Mouse (Mus musculus) neural tube, embryonic 15.5 days (tissue): ENCODE measurements around the gene Gm28042. TPM values are rescaled to one million over a fixed set of nuclear protein-coding genes. Genes with fewer than 3 reads are reported as not detected.

Experiments
- ATAC-seq: fragments of 200-750 bp; cut with Nextera tagmentation; 2 replicates; pipeline ENCODE4 v1.8.0; 2017; ENCODE audit warnings: mild to moderate bottlenecking, moderate TSS enrichment, moderate library complexity; ENCODE audit not compliant: low FRiP score
- H3K27ac ChIP-seq: fragments of 300-500 bp; sonication (generic); replicated peaks from 2 replicates; pipeline ENCODE4 v1.5.1; 2015; ENCODE audit warnings: mild to moderate bottlenecking, inconsistent platforms
- H3K27me3 ChIP-seq: fragments of 300-500 bp; sonication (generic); replicated peaks from 2 replicates; pipeline ENCODE4 v1.6.1; 2015; ENCODE audit warnings: inconsistent platforms
- H3K36me3 ChIP-seq: fragments of 300-500 bp; sonication (generic); 2 replicates; pipeline ENCODE4 v1.6.1; 2015; ENCODE audit warnings: inconsistent platforms
- H3K4me1 ChIP-seq: fragments of 300-500 bp; sonication (generic); 2 replicates; pipeline ENCODE4 v1.6.1; 2015; ENCODE audit warnings: inconsistent platforms
- H3K4me2 ChIP-seq: fragments of 300-500 bp; sonication (generic); 2 replicates; pipeline ENCODE4 v1.6.1; 2015; ENCODE audit warnings: inconsistent platforms, mild to moderate bottlenecking, moderate library complexity
- H3K4me3 ChIP-seq: fragments of 300-500 bp; sonication (generic); replicated peaks from 2 replicates; pipeline ENCODE4 v1.5.1; 2015; ENCODE audit warnings: mild to moderate bottlenecking, inconsistent platforms
- H3K9ac ChIP-seq: fragments of 300-500 bp; sonication (generic); replicated peaks from 2 replicates; pipeline ENCODE4 v1.6.1; 2015; ENCODE audit warnings: mild to moderate bottlenecking, inconsistent platforms
- H3K9me3 ChIP-seq: fragments of 300-500 bp; sonication (generic); replicated peaks from 2 replicates; pipeline ENCODE4 v1.6.1; 2016; ENCODE audit warnings: inconsistent platforms
- WGBS: fragments of 180-500 bp; shearing (Covaris S2); methylation state at CpG from one replicate; pipeline ENCODE4 v1.1.7; 2015; ENCODE audit warnings: mixed read lengths; 5-methylcytosine and 5-hydroxymethylcytosine counted together
- polyA plus RNA-seq: library from polyadenylated mRNA; unstranded; fragments of >200 nt; fragmentation: Nextera tagmentation; extraction: Ambion mirVana; gene quantifications from 2 replicates; pipeline ENCODE4 v1.2.1, GENCODE M21; 2015

Gm28042 gene
- polyA plus RNA-seq, 1 experiment from 2014 or later, result 4.4 TPM

DNA sequence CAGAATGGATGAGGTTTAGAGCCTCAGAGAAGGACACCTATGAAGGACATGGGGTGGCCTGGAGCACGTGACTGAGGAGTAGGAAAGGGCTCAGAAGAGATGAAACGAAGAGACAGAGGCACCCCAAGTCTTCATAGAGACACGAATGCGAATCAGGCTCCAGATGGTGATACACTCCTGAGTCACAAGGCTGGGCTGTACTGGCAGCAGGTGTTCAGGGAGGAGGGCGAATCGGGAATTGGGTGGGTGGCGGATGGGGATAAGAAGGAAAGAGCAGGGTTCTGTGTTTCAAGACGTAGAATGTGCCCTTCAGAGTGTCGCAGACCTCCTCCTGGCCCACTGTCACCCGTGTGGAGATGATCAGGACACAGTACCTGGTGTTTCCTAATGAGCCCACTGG, 38.0 kb downstream of the Gm28042 start:
- ATAC-seq, result no peak
- Histone ChIP-seq H3K4me1 (peaks cover 7% of the 10 kb centered on the region; the same call in 1 of the 2 replicates), H3K36me3 (no peaks in the 10 kb centered on the region), H3K9me3 (no peaks in the 10 kb centered on the region), H3K4me2 (no peak overlapping the region), H3K27ac (no peak overlapping the region), H3K27me3 (no peaks in the 10 kb centered on the region), H3K9ac (no peak overlapping the region), H3K4me3 (no peak overlapping the region)
- 89% methylated on average over 10 of the region's 10 CpGs for WGBS

DNA sequence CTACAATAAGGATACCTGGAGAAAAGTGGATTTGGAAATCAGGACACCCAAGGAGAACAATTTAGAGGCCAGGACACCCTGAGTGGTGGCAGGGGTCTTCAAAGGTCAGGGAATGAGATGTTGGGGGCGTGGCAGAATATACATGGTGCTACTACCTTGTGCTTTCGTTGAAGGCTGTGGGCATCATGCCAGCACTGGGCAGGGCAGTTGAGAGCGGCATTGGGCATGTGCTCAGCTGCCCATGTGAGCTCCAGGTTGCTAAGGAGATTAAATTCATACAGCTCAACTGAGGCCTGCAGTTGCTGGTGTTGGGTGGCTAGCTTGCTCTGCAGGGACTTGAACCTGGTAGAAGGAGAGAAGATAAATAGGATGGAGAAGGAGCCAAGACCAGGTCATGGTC, 38.9 kb downstream of the Gm28042 start:
- Histone ChIP-seq H3K4me3 (no peak overlapping the region), H3K9me3 (no peaks in the 10 kb centered on the region), H3K36me3 (no peaks in the 10 kb centered on the region), H3K27ac (no peak overlapping the region), H3K9ac (no peak overlapping the region), H3K4me2 (no peak overlapping the region), H3K27me3 (no peaks in the 10 kb centered on the region), H3K4me1 (peaks cover 7% of the 10 kb centered on the region; the same call in 1 of the 2 replicates)
- no peak for ATAC-seq
- WGBS, result 85% methylated on average over 3 of the region's 3 CpGs

- peak; percentile 46 for ATAC-seq
These were observed 41.5 kb downstream of the Gm28042 start for GRCm38 (mm10) chr2:120068555-120069465.

GRCm38 (mm10) chr2:120069466-120069990, 42.2 kb downstream of the Gm28042 start:
- WGBS, result 76% methylated on average over 8 of the region's 8 CpGs

More at GRCm38 (mm10) chr2:120068555-120069465, 41.5 kb downstream of the Gm28042 start:
- H3K27ac ChIP-seq, result no peak overlapping the region
- H3K36me3 ChIP-seq, result no peaks in the 10 kb centered on the region
- H3K4me2 ChIP-seq, result no peak overlapping the region
- H3K4me1 ChIP-seq, result peaks cover 7% of the 10 kb centered on the region; the same call in 1 of the 2 replicates
- H3K9me3 ChIP-seq, result no peaks in the 10 kb centered on the region
- no peak overlapping the region for H3K4me3 ChIP-seq
- H3K9ac ChIP-seq, result no peak overlapping the region
- 42% methylated on average over 16 of the region's 16 CpGs for WGBS
- H3K27me3 ChIP-seq, result no peaks in the 10 kb centered on the region; the same call in 1 of the 2 replicates

DNA sequence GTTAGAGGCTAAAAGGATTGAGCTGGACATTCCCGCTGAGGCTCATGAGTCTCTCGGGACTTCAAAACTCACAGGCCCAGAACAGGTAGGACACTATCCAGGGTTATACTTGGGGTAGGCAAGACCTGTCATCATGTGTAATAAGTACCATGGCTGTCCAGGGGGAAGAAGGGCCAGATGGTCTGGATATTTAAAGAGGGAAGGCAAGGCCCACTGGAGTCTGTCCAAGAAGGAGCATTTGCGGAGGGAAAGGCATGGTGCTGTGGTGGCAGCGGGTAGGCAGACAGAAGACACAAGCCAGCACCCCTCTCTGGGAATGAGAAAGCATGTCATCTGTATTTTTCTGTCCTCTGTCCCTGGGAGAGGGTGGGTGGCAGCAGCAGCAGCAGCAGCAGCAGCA, 46.8 kb downstream of the Gm28042 start:
- WGBS, result 91% methylated on average over 4 of the region's 4 CpGs

More at GRCm38 (mm10) chr2:120069466-120069990, 42.2 kb downstream of the Gm28042 start:
- Histone ChIP-seq H3K4me1 (peaks cover 7% of the 10 kb centered on the region; the same call in 1 of the 2 replicates), H3K9ac (no peak overlapping the region), H3K36me3 (no peaks in the 10 kb centered on the region), H3K9me3 (no peaks in the 10 kb centered on the region), H3K27me3 (no peaks in the 10 kb centered on the region; the same call in 1 of the 2 replicates), H3K4me3 (no peak overlapping the region), H3K27ac (no peak overlapping the region), H3K4me2 (no peak overlapping the region)
- ATAC-seq, result no peak

DNA sequence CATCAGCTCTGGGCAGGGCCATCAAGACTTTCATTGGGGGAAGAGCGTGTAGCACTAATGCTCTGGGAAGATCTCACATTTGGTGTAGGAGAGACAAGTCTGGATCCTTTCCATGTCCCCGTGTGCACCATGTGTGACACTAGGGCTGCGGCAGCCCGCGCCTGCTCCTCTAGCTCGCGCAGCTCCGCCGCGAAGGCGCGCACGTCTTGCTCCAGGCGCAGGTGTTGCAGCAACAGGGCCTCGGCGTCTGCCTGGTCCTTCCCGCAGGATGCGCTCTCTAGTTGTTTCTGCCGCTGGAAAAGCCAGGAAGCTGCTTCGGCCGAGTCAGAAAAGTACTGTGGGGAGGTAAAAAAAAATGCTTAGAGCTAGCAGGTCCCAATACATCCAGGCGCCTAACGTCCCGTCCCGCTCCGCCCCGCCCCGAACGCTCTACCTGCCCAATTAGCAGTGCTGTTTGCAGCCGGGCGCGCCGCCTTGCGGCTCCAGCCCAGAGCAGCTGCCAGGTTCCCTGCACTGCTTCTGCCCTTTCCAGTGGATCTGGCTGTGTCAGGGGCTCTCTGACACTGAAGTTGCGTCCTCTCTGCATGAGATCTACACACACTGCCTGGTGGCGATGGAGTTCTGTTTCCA, 48.9 kb downstream of the Gm28042 start:
- Histone ChIP-seq H3K27ac (no peak overlapping the region), H3K4me1 (peaks cover 11% of the 10 kb centered on the region), H3K4me3 (peak overlapping the region; percentile 45), H3K4me2 (peak overlapping the region; percentile 72), H3K27me3 (peaks cover 31% of the 10 kb centered on the region), H3K9ac (peak overlapping the region; percentile 14), H3K36me3 (no peaks in the 10 kb centered on the region), H3K9me3 (no peaks in the 10 kb centered on the region)
- WGBS, result 2% methylated on average over 36 of the region's 36 CpGs
- peak; percentile 80 for ATAC-seq

More for the DNA sequence above, 46.8 kb downstream of the Gm28042 start:
- Histone ChIP-seq H3K4me3 (no peak overlapping the region), H3K9ac (no peak overlapping the region), H3K27ac (no peak overlapping the region), H3K4me2 (no peak overlapping the region), H3K36me3 (no peaks in the 10 kb centered on the region), H3K9me3 (no peaks in the 10 kb centered on the region), H3K27me3 (peaks cover 31% of the 10 kb centered on the region), H3K4me1 (peaks cover 13% of the 10 kb centered on the region)
- ATAC-seq, result no peak

DNA sequence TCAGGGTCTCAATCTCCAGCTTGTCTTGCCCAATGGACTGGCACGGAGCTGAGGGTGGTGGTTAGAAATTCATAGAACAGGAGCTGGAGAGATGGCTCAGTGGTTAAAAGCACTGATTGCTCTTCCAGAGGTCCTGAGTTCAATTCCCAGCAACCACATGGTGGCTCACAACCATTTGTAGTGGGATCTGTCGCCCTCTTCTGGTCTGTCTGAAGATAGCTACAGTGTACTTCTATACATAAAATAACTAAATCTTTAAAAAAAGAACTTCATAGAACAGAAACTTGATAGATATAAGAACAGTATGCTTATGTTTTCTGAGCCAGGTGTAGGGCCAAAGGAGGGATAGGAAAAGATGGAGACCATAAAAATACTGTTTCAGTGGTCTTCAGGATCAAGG, 55.1 kb downstream of the Gm28042 start:
- Histone ChIP-seq H3K4me1 (no peaks in the 10 kb centered on the region), H3K27ac (no peak overlapping the region), H3K36me3 (no peaks in the 10 kb centered on the region), H3K9me3 (no peaks in the 10 kb centered on the region), H3K4me3 (no peak overlapping the region), H3K9ac (no peak overlapping the region), H3K27me3 (peaks cover 4% of the 10 kb centered on the region), H3K4me2 (no peak overlapping the region)
- no peak for ATAC-seq
- 76% methylated on average over 2 of the region's 2 CpGs for WGBS

GRCm38 (mm10) chr2:120084593-120085361, 57.5 kb downstream of the Gm28042 start:
- no peaks in the 10 kb centered on the region for H3K27me3 ChIP-seq
- no peak overlapping the region for H3K27ac ChIP-seq
- no peak for ATAC-seq
- no peak overlapping the region for H3K9ac ChIP-seq
- H3K4me3 ChIP-seq, result no peak overlapping the region
- H3K4me1 ChIP-seq, result no peaks in the 10 kb centered on the region
- no peak overlapping the region for H3K4me2 ChIP-seq
- no peaks in the 10 kb centered on the region for H3K36me3 ChIP-seq
- no peaks in the 10 kb centered on the region for H3K9me3 ChIP-seq
- WGBS, result 83% methylated on average over 14 of the region's 14 CpGs

DNA sequence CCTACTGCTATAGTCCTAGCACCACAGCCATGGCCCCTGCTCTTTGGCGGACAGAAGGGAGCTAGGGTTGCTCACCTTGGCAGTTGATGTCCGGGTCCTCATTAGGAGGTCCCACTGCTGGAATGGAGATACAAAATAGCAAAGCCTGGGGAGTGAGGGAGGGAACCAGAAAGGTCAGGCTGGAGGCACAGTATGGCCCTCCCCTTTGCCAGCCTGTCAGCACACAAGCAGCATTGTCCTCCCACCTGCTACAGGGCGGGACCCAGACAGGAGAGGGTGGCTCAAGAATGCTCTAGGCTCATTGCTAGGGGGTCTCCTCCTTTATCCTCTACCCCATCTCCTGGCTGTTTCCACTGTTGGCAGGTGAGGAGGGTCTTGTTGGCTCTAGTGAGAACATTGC, 58.7 kb downstream of the Gm28042 start:
- no peaks in the 10 kb centered on the region for H3K9me3 ChIP-seq

DNA sequence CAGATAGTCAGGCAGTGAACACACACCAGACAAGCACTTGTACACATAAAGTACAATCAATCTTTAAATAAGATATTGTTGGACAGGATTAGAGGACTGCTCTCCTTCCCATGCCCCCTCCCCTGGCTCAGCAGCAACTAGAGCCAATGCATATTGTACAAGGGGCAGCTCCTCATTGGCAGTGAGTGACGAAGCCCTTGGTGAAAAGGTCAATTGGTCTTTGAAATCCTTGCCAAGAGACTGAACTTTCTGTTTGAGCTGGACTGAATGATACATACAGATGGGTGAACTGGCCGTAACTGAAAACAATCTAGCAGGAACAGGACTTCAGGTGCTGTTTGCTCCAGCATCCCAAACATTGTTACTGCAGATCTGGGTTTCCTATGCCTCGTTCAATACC, 60.1 kb downstream of the Gm28042 start:
- no peak overlapping the region for H3K27ac ChIP-seq
- no peak for ATAC-seq
- H3K4me3 ChIP-seq, result no peak overlapping the region
- no peak overlapping the region for H3K4me2 ChIP-seq
- 90% methylated on average over 3 of the region's 3 CpGs for WGBS
- H3K36me3 ChIP-seq, result no peaks in the 10 kb centered on the region
- no peaks in the 10 kb centered on the region for H3K4me1 ChIP-seq
- no peak overlapping the region for H3K9ac ChIP-seq
- no peaks in the 10 kb centered on the region for H3K9me3 ChIP-seq
- H3K27me3 ChIP-seq, result no peaks in the 10 kb centered on the region

More for the DNA sequence above, 58.7 kb downstream of the Gm28042 start:
- Histone ChIP-seq H3K4me2 (no peak overlapping the region), H3K4me1 (no peaks in the 10 kb centered on the region), H3K4me3 (no peak overlapping the region), H3K27me3 (no peaks in the 10 kb centered on the region), H3K9ac (no peak overlapping the region), H3K27ac (no peak overlapping the region), H3K36me3 (no peaks in the 10 kb centered on the region)
- no peak for ATAC-seq
- WGBS, result 90% methylated on average over 3 of the region's 3 CpGs

DNA sequence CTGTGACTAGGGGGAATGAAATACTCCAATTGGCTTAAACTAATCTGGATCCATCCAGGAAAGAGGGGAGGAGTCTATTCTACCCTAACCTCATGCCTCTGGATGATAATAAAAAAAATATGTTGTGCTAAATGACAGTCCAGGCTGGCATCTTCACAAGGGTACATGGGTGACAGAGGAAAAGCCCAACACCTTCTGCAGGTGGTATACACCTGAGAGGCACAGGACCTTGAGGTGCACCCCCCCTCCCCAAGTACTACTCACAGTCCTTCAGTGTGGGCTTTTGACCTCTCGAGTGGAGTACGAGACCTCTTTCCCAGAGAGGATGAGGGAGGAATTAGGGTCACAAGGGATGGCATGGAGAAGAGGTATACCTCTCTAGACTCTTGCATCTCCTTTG, 60.6 kb downstream of the Gm28042 start:
- H3K36me3 ChIP-seq, result no peaks in the 10 kb centered on the region
- H3K4me1 ChIP-seq, result no peaks in the 10 kb centered on the region
- H3K27me3 ChIP-seq, result no peaks in the 10 kb centered on the region
- no peak for ATAC-seq
- H3K9ac ChIP-seq, result no peak overlapping the region
- H3K4me3 ChIP-seq, result no peak overlapping the region
- H3K27ac ChIP-seq, result no peak overlapping the region
- no peaks in the 10 kb centered on the region for H3K9me3 ChIP-seq
- no peak overlapping the region for H3K4me2 ChIP-seq
- WGBS, result 100% methylated on average over 2 of the region's 2 CpGs
